Mouse (Mus musculus): Measurements from ENCODE around the gene Inafm2.

The Inafm2 gene

DNA sequence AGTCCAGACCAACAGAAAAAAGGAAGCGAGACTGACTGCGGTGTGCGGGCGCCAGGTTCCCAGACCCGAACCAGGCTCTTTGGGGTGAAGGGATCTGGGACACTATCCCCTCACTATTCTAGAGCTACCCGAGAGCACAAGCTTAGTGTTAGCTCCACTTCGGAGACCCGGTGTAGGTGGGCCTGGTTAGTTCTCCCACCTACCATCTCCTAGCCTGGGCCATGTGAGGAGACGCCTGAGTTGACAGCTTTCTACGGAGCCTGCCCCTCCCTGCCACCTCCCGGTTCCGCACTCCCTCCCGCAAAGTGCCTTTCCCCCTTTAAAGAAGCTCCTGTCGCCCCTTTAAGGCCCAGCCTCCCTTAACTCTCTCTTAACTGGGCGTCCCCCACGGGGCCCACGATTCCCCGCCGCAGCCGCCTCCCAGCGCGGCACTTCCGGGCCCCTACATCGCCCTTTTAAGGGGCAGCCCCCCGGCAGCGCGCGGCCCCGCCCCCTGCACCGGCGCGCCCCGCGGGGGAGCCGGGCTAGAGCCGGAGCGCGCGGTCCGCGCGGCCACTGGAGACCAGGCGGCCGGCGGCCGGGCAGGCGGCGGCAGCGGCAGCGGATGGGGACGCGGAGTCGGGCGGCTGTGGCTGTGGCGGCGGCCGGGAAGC, at the start of gene Inafm2:
Inafm2 (plus strand) TSS at position 527 of the 653 bp plus-strand sequence.
- peak; percentile 79 for DNase-seq (ENCODE audit: low read depth, low spot score)

DNA sequence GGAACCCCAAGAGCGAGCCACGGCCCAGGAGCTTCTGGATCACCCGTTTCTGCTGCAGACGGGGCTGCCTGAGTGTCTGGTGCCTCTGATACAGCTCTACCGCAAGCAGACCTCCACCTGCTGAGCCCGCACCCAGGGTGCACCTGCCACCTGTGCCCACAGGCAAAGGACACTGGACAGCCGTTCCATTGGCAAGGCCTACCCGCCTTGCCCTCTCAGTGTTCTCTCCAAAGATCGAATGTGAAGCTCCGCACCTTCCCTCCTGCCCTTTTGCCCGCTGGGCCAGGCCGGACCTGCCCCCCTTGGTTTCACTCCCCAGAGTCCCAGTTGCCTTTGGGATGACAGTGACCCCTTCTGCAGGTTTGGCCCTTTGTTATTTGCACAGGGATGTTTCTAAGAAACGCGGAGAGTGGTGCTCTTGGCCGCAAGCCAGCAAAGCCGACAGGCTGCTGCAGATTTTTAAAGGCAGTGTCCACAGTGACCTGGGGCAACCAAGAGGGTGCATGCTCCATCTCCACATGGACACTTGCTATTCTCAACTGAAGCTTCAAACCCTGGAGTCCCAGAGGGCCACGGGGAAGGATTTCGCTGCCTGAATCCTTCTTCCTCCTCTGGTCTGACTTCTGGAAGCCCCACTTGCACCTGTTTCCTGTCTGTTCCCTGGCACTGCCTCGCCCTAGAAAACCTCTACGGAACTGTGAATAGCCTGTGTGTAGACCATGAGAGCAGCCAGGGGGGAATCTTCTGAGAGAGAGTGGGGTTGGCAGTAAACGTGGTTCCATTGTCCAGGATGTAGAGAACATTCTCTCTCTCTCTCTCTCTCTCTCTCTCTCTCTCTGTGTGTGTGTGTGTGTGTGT, 48.9 kb upstream of the Inafm2 start:
- no peak for DNase-seq (ENCODE audit: low read depth, low spot score)

DNA sequence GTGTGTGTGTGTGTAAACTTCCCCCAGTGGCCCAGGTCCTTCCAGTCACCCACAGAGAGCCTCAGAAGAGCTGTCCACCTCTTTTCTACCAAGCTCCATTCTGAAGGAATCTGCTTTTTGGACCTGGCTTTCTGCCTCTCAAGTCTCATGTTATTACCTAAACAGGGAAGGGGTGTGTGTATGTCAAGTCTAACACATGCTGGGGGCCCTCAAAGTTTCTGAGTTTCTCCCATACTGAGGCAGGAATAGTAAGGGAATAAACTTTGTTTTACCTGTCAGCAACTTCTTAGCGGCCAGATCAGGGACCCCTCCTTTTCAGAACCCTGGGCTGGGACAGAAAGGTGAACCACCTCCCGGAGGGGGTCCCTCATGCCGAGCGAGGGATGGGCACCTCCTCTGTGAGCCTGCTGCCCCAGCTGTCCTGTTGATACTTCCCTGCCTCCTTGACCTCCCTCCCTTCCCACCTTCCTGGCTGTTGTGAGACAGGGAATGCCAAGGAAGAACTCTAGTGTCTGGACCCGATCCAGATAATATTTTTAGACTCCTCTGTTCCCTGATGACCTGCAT, 48.2 kb upstream of the Inafm2 start:
- DNase-seq (ENCODE audit: low read depth, low spot score): peak; percentile 58

DNA sequence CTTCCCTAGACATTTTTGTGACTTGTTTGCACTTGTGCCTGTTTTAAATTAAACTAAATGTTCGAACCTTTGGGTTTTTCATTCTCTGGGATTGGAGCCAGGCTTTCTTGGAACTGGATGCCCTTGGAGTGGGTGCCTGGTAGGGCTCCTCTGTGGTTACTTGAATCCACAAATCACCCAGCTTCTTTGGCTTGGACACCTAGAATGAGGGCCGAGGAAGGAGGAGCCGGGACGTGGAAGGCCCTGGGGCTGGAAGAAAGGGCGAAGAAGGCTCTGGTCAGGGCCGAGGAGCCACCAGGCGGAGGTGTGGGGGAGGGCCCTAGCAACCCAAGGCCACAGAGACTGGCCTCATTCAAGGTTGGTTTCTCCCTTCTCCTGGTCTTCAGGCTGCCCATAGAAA, 47.6 kb upstream of the Inafm2 start:
- peak; percentile 98 for DNase-seq (ENCODE audit: low read depth, low spot score)

DNA sequence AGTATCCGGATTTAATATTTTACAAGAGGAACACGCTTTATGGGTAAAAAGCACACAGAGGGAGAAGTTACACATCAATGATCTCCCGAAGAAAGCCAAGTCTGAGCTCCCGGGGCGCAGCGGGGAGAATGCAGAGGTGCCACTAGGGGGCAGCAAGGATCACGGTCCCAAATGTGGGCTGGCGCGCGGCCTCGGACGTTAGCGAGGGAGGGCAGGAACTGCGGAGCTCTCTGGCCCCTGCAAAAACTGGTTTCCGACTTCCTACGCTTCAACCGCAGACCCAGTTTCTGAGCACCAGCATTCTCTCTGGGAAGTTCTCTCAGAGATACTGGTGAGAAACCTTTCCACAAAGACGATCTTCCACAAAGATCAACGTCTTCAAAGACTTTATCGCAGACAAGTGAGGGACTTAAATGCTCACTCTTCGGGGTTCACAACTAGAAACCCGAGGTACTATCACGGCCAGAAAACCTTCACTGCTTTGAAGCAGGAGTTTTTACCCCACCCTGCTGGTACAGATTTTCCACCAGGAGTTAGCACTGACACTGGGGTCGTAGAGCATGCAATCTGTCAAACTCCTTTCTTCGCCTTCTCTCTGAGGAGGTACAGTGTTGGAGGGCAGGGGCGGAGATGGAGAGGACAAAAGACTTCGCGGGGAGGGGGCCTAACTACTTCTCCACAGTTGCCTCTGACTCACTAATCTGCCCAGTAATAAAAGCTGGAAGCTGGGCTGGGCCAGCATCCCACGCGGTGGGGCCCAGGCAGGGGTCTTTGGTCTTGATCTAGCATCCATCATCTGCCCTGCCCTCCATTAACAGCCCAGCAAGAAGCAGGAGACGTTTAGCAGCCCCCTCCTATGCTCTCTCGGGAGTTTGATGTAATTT, 45.1 kb upstream of the Inafm2 start:
- peak; percentile 76 for DNase-seq (ENCODE audit: low read depth, low spot score)

DNA sequence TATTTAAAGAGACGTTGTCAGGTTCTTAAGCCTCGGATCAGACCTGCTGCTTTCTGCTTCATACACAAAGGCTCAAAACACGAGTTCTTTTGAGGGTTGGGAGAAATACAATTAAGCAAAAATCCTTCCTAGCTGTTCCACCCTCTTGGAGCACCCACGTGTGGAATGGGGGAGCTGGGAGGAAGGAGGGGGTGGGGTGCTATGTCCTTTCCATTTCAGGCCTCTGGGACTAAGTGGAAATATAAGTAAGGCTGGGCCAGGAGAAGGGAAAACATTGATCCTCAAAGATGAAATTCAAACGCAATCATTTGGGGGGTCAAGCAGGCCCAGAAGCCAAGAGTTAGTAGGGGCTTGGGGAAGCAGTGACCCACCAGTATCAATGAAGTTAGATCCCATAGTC, 44.4 kb upstream of the Inafm2 start:
- DNase-seq (ENCODE audit: low read depth, low spot score): no peak

DNA sequence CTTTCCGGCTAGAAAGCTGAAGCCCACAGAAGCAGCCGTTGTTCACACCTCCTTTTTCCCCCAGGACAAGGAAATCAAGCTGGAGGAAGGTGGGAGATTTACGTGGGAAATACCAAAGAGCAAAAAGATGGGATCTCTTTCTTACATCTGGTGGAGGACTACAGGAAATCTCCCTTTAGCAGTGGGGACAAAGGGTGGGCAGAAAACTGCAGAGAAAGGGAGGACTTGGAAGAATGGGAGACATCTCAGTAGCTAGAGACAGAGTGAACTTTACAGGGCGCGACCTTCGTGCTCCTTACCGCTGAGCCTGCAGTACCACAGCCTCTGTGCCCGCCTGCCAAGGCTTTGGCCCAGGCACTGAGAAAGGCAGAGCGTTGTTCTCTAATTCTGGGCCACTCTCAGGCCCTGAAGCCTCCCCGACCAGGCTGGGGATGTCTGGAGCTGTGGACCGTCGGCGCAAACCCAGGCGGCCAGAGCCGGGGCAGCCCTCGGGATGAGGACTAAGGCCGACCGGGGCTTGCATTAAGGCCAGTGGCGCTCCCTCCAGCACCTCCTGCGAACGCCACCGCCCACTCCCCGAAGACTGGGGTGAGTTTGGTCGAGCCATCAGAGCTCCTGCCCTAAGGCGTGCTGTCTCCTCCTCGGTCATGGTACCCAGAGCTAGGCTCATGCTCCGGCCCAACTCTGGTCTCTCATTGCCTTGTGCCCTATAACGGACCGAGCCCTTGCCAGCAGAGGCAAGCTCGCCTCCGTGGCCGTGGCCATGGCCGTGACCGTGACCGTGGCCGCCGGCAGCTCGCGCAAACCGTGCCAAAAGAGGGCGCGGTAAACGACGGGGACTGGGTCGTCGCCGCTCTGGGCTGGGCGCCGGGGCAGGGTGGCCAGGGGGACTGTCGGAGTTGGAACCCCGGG, 43.3 kb upstream of the Inafm2 start:
- no peak for DNase-seq (ENCODE audit: low read depth, low spot score)

DNA sequence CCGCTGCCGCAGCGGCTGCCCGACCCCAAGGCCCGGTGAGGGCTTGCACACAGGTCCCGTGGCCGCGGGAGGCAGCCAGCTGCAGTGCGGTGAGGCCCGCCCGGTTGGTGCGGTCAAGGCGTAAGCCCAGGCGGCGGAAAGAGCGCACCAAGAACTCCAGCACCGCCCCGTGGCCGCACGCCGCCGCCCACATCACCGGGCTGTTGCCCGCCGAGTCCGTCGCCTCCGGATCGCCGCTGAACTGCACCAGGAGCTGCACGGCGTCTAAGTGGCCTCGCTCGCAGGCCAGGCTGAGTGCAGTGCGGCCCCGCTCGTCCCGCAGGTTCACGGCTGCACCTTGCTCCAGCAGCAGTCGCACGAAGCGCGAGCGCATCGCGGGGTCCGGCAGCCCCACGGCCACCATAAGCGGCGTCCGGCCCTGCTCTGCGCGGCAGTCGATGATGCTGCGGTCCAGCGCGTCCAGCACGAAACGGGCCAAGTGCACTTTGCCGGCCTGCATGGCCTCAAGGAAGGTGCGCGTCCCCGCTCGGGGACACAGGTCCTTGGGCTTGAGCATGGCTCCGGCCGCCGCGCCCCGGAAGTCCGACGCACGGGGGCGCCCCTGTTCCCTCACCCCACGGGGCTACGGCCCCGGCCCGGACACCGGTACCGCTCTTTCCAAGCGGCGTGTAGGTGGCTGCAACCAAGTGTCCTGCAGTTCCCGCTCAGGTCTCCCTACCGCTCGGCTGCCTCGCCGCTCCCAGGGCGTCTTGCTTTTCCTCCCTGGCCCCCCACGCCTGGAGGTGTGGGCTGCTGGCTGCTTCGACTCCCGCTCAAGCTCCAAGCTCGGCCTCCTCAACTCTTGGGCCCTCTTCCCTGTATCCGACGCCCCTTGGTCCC, 42.4 kb upstream of the Inafm2 start:
- no peak for DNase-seq (ENCODE audit: low read depth, low spot score)

DNA sequence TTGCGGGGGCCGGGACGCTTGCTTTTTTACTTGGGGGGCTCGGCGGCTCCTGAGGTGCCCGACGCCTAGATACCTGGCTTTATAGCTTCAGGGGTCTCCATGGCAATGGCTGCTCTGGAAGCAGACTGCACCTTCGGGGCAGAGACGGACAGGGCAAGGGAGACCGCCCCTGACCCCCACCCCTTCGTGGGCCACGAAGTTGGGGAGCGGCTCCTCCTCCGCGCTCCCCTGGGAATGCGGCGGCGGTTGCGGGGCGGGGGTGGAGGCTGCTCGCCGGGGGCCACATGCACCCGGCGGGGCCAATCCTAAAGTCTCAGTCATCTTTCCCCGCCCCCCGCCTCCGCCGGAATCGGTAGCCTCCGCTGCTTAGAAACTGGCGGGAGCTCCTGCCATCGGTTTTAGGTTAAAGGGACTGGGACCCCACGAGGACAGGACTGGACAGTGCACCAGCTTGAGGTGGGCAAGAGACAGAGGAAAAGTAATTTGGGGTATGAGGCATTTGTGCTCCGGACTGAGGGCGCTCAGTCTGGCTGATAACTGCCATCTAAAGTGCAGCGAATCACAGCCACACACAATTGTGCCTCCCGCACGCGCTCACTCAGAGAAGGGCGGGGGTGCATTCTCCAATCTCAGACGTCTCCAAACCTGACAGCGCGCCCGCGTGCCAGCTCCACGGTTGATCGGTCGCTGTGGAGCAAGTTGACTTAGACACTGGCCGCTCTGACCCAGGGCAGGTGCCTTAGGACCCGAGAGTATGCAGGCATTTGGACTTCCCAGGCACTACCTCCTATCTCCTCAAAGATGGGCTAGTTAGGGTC, 41.4 kb upstream of the Inafm2 start, which contains the start of gene Ankrd63:
Ankrd63 (minus strand) TSS at position 51 of the 818 bp plus-strand sequence.
- DNase-seq (ENCODE audit: low read depth, low spot score): no peak

DNA sequence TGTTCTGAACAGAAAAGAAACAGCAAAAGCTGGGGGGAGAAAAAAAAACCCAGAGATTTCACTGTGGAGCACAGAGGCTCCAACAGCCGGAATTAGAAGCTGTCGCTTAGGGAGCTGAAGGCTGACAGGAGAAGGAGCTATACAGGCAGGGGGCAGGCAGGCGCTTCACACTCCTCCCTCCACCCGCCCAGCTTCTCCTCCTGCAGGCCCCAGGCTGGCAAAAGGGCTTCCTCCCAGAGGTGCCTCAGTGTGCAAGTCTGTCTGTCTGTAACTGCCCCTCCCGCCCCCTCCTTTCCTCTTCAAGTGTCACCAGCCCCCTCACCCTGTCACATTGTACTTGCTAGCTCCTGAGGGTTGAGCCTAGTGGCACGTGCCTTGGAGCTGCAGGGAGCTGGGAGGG, 39.1 kb upstream of the Inafm2 start:
- no peak for DNase-seq (ENCODE audit: low read depth, low spot score)

DNA sequence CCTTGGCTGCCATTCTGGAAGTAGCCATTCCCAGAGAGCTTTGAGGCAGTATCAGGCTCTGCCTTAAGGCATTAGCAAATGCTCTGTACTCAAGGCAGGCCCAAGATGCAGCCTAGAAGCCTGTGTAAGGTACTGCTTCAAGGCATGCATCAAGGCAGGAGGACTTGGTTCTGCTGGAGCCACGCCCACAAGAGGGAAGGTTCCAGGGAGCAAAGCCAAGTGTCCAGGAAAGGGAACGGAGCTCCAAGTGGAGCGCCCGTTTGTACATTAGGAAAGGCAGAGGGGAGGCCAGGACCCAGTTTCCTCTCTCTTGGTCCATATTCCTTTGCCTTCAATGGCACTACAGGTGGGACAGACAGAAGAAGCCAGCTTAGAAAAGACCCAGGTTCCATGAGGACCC, 37.1 kb upstream of the Inafm2 start:
- DNase-seq (ENCODE audit: low read depth, low spot score): no peak

DNA sequence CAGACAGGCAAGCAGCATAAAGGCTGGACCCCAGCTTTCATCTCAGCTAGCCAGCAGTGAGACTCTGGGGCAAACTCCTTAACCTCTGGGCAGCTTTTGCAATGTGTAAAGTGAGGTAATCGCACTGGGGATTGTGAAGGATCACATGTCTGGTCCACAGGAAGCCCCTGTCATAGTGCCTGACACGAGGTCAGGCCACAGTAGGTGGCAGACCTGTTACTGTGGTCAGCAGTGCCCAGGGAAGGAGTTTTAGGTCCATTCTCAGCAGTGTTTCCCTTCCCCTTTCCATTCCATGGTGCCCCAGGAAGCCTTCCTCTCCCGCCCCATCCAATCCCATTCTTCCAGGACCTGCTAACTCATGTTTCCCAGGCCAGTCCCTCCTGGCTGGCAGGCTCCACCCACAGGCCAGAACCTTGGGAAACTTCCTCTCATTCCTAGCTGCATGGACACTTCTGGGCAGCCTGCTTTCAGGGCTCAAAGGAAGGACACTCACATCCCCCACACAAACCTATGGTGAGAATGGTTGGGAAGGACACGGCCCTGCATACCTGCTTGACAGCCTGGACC, 35.8 kb upstream of the Inafm2 start:
- peak; percentile 30 for DNase-seq (ENCODE audit: low read depth, low spot score)

DNA sequence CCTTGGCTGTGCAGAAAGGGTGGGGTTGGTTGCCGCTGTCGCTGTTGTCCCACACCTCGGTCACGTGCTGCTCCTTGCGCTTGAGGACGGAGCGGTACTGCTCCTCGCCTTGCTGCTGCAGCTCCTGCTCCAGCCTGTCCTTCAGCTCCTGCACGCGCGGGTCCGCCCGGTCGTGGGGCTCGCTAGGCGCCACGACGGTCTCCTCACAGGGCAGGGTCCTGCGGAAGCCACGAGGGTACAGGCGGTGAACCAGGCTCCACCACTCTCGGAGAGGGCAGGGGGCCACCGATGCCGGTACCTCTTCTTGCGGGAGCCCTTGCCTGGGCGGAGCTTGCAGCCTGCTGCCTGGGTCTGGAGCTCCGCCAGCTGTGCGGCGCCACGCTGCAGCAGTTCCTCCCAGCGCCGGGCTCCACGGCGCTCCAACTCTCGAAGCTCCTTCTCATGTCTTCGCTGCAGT, 34.5 kb upstream of the Inafm2 start:
- no peak for DNase-seq (ENCODE audit: low read depth, low spot score)

DNA sequence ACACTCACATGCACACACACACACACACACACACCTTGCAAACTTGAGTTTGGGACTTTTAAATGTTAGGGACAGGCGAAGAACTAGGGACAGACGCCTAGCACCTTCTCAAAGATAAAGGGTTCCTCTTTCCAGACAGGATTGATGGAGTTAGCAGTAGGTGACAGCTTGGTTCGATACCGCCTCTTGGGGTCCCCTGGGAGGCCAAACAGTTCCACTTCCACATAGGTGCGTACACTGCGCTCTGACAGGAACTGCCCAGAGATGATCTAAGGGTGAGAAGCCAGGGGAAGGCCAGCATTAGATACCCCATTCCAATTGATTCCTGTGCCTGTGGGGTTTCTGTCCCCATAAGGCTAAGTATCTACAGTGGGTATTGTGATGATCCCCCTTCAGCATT, 31.9 kb upstream of the Inafm2 start:
- DNase-seq (ENCODE audit: low read depth, low spot score): no peak

DNA sequence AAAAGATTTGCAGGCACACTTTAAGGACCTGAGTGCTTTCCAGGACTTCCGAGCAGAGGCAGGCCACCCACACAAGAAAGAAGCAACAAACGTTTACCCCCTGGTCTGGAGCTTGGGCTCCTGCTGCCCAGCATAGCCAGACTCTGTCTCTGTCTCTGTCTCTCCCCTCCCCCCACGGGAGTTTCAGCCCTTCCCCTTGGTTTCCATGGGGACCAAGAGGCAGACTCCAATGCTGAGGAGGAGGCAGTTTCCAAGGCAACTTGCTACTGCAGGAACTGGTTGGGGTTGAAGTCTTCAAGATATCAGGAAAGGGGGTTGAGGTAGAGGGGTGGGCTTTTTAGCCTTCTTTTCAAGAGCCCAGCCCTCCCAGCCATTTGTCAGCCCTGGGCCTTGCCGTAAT, 31.3 kb upstream of the Inafm2 start:
- no peak for DNase-seq (ENCODE audit: low read depth, low spot score)

DNA sequence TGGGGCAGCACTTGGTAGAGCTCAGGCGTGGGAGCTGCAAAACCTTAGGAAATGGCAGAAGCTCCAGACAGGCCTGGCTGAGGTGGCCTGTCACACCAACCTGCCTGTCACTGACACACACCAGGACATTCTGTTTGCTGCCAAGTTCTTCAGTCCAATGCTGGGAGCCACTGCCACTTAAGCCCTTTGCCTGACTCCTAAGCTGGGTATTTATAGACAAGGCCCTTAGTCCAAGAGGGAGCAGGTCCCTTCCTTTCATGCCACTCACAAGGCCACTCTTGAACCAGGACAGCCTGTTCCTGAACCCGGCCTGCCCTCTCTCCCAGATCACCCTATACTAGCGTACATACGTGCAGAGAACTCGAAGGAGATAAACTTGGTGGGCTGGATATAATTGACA, 28.9 kb upstream of the Inafm2 start:
- DNase-seq (ENCODE audit: low read depth, low spot score): no peak

DNA sequence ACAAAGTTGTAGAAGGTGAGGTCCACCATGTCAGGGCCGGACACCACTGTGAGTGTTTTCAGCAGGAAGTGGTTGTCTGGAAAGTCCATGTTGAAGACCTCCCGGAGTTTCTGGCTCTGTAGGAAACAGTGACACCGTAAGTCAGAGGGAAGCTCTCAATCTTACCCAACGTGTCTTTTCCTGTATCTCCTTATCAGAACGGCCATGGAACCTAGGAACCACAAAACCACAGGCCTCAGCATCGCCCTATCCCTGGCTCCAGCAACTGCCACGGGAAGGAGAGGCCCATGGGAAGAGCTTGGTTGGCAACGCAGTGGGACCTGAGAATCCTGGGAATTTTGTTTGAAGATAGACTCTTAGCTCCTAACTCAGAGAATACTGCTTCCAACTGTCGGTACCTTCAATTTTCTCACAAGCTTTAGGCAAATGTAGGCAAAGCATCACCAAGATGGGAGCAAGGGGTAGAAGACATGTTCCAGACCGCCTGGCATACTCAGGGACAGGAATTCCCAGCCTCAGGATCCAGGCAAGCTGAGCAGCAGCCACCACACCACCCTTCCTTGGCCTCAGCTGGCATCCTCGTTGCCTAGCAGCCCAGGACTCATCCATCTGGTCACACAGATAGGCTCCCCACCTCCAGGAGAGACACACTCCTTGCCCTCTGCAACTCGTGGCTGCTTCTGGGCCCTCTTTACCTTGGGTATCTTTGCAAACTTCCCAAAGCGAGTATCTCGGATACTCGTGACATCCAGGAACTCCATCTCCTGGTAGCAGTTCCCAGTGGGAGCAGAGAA, 21.7 kb upstream of the Inafm2 start:
- no peak for DNase-seq (ENCODE audit: low read depth, low spot score)

DNA sequence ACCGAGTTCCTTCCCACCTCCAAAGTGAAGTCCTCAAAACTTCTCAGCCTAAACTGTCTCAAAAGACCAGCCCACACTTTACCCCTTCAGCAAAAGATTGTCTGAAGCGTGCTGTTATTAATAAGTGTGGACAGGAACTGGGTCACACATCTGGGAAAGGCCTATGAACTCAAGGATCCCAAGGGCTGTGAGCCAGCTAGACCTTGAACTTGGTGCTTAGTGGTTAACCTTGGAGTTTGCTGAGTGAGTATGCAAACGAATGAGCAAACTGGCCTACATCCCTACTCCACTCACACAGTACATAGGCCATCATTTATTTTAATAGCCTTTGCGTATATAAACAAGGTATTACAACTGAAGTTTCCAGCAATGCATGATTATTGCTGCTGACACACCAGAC, 20.0 kb upstream of the Inafm2 start:
- DNase-seq (ENCODE audit: low read depth, low spot score): no peak

Measured in 3T3-L1 (cell line).